Mouse (Mus musculus): ENCODE results near the gene Abraxas1. TPM values are rescaled to one million over a fixed set of nuclear protein-coding genes. Genes with fewer than 3 reads are reported as not detected.

Abraxas1 gene
- polyA plus RNA-seq, 1 experiment from 2014 or later = 33.8 TPM

DNA sequence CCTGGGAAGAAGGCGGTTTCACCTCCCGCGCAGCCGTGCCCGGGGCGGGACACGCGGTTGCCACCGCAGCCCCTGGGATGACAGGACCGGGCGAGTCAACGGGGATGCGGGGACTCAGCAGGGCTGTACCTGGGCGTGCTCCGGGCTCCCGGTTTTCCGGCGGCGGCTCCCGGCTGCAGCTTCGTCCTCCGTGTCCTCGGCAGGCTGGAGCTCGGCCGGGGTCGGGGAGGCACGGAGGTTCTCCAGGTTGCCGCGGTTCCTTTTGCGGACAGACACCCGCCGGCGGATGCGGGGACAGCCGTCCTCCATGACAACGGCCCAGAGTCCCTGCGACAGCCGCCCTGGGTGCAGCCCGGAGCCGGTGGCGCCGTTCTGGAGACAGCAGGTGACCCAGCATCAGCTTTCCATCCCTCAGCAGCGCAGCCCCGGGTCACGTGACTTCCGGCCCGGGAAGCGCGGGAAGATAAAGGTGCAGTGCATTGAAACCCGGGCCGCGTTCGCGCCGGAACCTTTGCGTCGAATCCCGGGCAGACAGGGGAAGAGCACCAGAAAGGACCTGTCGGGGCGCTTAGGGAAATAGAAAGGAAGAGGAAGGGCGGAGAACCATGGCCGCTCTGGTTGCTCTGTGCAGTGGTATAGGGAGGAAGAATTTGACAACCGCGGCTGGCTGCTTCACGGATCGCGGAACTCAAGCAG, 22.5 kb downstream of the Abraxas1 start, which contains the start of the genes Helq and Mrps18c:
TSS of gene Helq (minus strand) at position 434 of the 696 bp plus-strand sequence.
TSS of gene Mrps18c (plus strand) at position 463 of the 696 bp plus-strand sequence.
- peaks cover 32% of the 10 kb centered on the region for H3K36me3 ChIP-seq (ENCODE audit: control insufficient read depth, insufficient read depth, low read length)
- H3K4me1 ChIP-seq (ENCODE audit: control insufficient read depth, insufficient read depth, low read length) = peaks cover 13% of the 10 kb centered on the region
- H3K4me2 ChIP-seq (replicated peaks; ENCODE audit: low read depth, low read length) = peak within 1 kb of the TSS; percentile 95
- H3K9ac ChIP-seq (ENCODE audit: low read depth, low read length) = peak within 1 kb of the TSS; percentile 85
- under 1% methylated on average over 67 of the region's 67 CpGs for WGBS
- H3K4me3 ChIP-seq (ENCODE audit: low read length) = peak within 1 kb of the TSS; percentile 87
- no peaks in the 10 kb centered on the region for H3K9me3 ChIP-seq (ENCODE audit: control insufficient read depth, low read length)
- ATAC-seq (ENCODE audit: low FRiP score, low TSS enrichment) = peak; percentile 97
- no peaks in the 10 kb centered on the region for H3K27me3 ChIP-seq (ENCODE audit: control insufficient read depth, insufficient read depth, low read length)
- H3K27ac ChIP-seq (ENCODE audit: low read depth, low read length) = no peak within 1 kb of the TSS

GRCm38 (mm10) chr5:100794084-100794483, 26.7 kb downstream of the Abraxas1 start:
- Histone ChIP-seq H3K4me2 (replicated peaks; ENCODE audit: low read depth, low read length) (no peak overlapping the region), H3K36me3 (ENCODE audit: control insufficient read depth, insufficient read depth, low read length) (peaks cover 45% of the 10 kb centered on the region), H3K9me3 (ENCODE audit: control insufficient read depth, low read length) (no peaks in the 10 kb centered on the region), H3K4me3 (ENCODE audit: low read length) (no peak overlapping the region), H3K9ac (ENCODE audit: low read depth, low read length) (no peak overlapping the region), H3K27me3 (ENCODE audit: control insufficient read depth, insufficient read depth, low read length) (no peaks in the 10 kb centered on the region), H3K4me1 (ENCODE audit: control insufficient read depth, insufficient read depth, low read length) (peaks cover 10% of the 10 kb centered on the region), H3K27ac (ENCODE audit: low read depth, low read length) (no peak overlapping the region)
- WGBS = 86% methylated on average over 5 of the region's 5 CpGs
- ATAC-seq (ENCODE audit: low FRiP score, low TSS enrichment) = no peak

- Histone ChIP-seq H3K36me3 (ENCODE audit: control insufficient read depth, insufficient read depth, low read length) (peaks cover 57% of the 10 kb centered on the region), H3K9me3 (ENCODE audit: control insufficient read depth, low read length) (no peaks in the 10 kb centered on the region), H3K4me2 (replicated peaks; ENCODE audit: low read depth, low read length) (no peak overlapping the region), H3K9ac (ENCODE audit: low read depth, low read length) (no peak overlapping the region), H3K27me3 (ENCODE audit: control insufficient read depth, insufficient read depth, low read length) (no peaks in the 10 kb centered on the region), H3K4me1 (ENCODE audit: control insufficient read depth, insufficient read depth, low read length) (peaks cover 2% of the 10 kb centered on the region), H3K27ac (ENCODE audit: low read depth, low read length) (no peak overlapping the region), H3K4me3 (ENCODE audit: low read length) (no peak overlapping the region)
- no peak for ATAC-seq (ENCODE audit: low FRiP score, low TSS enrichment)
- WGBS = 86% methylated on average over 7 of the region's 7 CpGs
These were observed 28.5 kb downstream of the Abraxas1 start for GRCm38 (mm10) chr5:100792261-100792660.

GRCm38 (mm10) chr5:100787527-100787926, 33.2 kb downstream of the Abraxas1 start:
- Histone ChIP-seq H3K27me3 (ENCODE audit: control insufficient read depth, insufficient read depth, low read length) (no peaks in the 10 kb centered on the region), H3K9ac (ENCODE audit: low read depth, low read length) (no peak overlapping the region), H3K4me3 (ENCODE audit: low read length) (no peak overlapping the region), H3K36me3 (ENCODE audit: control insufficient read depth, insufficient read depth, low read length) (peaks cover 63% of the 10 kb centered on the region), H3K9me3 (ENCODE audit: control insufficient read depth, low read length) (no peaks in the 10 kb centered on the region), H3K27ac (ENCODE audit: low read depth, low read length) (no peak overlapping the region), H3K4me2 (replicated peaks; ENCODE audit: low read depth, low read length) (no peak overlapping the region), H3K4me1 (ENCODE audit: control insufficient read depth, insufficient read depth, low read length) (no peaks in the 10 kb centered on the region)
- WGBS = 93% methylated on average over 9 of the region's 9 CpGs
- ATAC-seq (ENCODE audit: low FRiP score, low TSS enrichment) = no peak

DNA sequence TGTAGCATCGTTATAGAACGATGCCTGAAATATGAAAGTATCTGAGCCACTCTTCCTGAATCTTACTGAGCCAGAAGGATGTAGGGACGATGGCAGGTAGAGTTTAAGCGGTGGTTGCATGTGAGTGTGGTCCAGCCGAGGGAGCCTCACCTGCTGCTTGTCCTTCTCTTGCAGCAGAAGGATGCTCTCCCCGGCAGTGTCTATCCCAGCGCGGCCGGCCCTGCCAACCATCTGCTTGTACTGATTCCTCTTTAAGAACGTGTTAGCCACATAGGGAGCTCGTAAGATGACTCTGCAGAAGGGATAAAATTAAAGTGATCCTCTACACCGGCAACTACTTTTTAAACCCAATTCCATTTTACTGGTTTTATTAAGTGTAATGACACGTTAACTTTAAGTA, 41.8 kb downstream of the Abraxas1 start:
- Histone ChIP-seq H3K9ac (ENCODE audit: low read depth, low read length) (no peak overlapping the region), H3K27me3 (ENCODE audit: control insufficient read depth, insufficient read depth, low read length) (no peaks in the 10 kb centered on the region), H3K4me1 (ENCODE audit: control insufficient read depth, insufficient read depth, low read length) (no peaks in the 10 kb centered on the region), H3K9me3 (ENCODE audit: control insufficient read depth, low read length) (no peaks in the 10 kb centered on the region), H3K36me3 (ENCODE audit: control insufficient read depth, insufficient read depth, low read length) (peaks cover 58% of the 10 kb centered on the region), H3K4me2 (replicated peaks; ENCODE audit: low read depth, low read length) (no peak overlapping the region), H3K4me3 (ENCODE audit: low read length) (no peak overlapping the region), H3K27ac (ENCODE audit: low read depth, low read length) (no peak overlapping the region)
- WGBS = 97% methylated on average over 13 of the region's 13 CpGs
- ATAC-seq (ENCODE audit: low FRiP score, low TSS enrichment) = no peak

DNA sequence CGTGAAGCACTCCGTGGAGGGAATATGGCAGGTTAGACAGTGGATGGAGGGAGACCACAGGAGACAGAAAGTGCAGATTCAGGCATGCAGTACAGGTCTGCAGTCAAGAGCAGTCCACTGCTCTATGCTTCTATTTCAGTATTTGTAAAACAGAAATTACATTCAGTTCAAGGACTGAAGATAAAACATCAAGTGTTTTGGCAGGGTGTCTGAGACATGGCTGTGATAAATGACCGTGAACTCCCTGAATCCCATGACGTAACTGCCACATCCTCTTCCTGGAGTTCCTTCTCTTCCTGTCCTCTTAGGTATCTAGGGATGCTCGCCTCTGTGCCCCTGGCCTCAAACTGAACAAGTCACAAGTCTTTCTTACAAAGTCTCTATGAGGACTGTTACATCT, 43.9 kb downstream of the Abraxas1 start:
- no peak overlapping the region for H3K9ac ChIP-seq (ENCODE audit: low read depth, low read length)
- H3K4me3 ChIP-seq (ENCODE audit: low read length) = no peak overlapping the region
- H3K4me1 ChIP-seq (ENCODE audit: control insufficient read depth, insufficient read depth, low read length) = no peaks in the 10 kb centered on the region
- H3K36me3 ChIP-seq (ENCODE audit: control insufficient read depth, insufficient read depth, low read length) = peaks cover 64% of the 10 kb centered on the region
- no peak overlapping the region for H3K27ac ChIP-seq (ENCODE audit: low read depth, low read length)
- ATAC-seq (ENCODE audit: low FRiP score, low TSS enrichment) = no peak
- H3K4me2 ChIP-seq (replicated peaks; ENCODE audit: low read depth, low read length) = no peak overlapping the region
- no peaks in the 10 kb centered on the region for H3K27me3 ChIP-seq (ENCODE audit: control insufficient read depth, insufficient read depth, low read length)
- no peaks in the 10 kb centered on the region for H3K9me3 ChIP-seq (ENCODE audit: control insufficient read depth, low read length)
- WGBS = 85% methylated on average over 5 of the region's 5 CpGs

GRCm38 (mm10) chr5:100775778-100776404, 44.9 kb downstream of the Abraxas1 start:
- H3K27me3 ChIP-seq (ENCODE audit: control insufficient read depth, insufficient read depth, low read length) = no peaks in the 10 kb centered on the region
- H3K36me3 ChIP-seq (ENCODE audit: control insufficient read depth, insufficient read depth, low read length) = peaks cover 67% of the 10 kb centered on the region
- no peak overlapping the region for H3K27ac ChIP-seq (ENCODE audit: low read depth, low read length)
- 92% methylated on average over 13 of the region's 13 CpGs for WGBS
- no peak overlapping the region for H3K4me2 ChIP-seq (replicated peaks; ENCODE audit: low read depth, low read length)
- no peaks in the 10 kb centered on the region for H3K9me3 ChIP-seq (ENCODE audit: control insufficient read depth, low read length)
- no peaks in the 10 kb centered on the region for H3K4me1 ChIP-seq (ENCODE audit: control insufficient read depth, insufficient read depth, low read length)
- no peak overlapping the region for H3K9ac ChIP-seq (ENCODE audit: low read depth, low read length)
- ATAC-seq (ENCODE audit: low FRiP score, low TSS enrichment) = no peak
- no peak overlapping the region for H3K4me3 ChIP-seq (ENCODE audit: low read length)

DNA sequence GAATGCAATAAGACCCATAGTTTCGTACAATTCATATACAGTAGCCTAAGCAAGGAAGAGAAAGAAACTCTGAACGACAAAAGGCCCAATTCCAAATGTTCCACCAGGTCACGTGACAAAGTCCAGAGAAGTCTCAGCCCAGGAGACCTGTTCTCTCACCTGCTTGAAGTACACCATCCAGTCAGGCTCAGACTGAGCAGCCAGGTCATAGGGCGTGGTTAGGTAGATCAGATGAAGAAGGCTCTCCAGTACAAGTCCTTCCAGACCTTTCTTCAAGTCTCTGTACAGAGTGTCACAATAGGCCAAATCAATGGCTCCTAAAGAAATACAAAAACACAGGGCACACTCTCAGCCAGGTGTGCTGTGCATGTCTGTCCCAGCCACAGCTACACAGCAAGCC, 49.2 kb downstream of the Abraxas1 start:
- Histone ChIP-seq H3K9ac (ENCODE audit: low read depth, low read length) (no peak overlapping the region), H3K4me1 (ENCODE audit: control insufficient read depth, insufficient read depth, low read length) (no peaks in the 10 kb centered on the region), H3K36me3 (ENCODE audit: control insufficient read depth, insufficient read depth, low read length) (peaks cover 66% of the 10 kb centered on the region), H3K4me2 (replicated peaks; ENCODE audit: low read depth, low read length) (no peak overlapping the region), H3K27me3 (ENCODE audit: control insufficient read depth, insufficient read depth, low read length) (no peaks in the 10 kb centered on the region), H3K9me3 (ENCODE audit: control insufficient read depth, low read length) (no peaks in the 10 kb centered on the region), H3K27ac (ENCODE audit: low read depth, low read length) (no peak overlapping the region), H3K4me3 (ENCODE audit: low read length) (no peak overlapping the region)
- 94% methylated on average over 4 of the region's 4 CpGs for WGBS
- no peak for ATAC-seq (ENCODE audit: low FRiP score, low TSS enrichment)

DNA sequence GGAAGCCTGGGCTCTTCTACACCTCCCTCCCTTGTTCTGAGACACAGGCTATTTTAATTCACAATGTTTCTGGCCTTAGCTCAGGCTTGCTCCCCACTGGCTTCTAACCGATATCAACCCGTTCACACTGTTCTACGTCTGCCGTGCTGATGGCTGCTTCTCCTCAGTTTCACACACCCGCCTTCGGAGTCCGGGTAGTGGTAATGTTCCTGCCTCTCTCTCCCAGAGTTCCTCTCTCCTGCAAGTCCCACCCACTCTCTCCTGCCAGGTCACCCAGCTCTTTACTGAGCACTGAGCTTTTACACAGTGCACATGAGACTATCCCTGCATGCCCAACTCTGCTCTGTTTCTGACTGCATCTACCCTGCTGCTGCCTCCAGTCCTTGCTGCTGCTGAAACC, 54.7 kb downstream of the Abraxas1 start:
- H3K9ac ChIP-seq (ENCODE audit: low read depth, low read length) = no peak overlapping the region
- no peaks in the 10 kb centered on the region for H3K27me3 ChIP-seq (ENCODE audit: control insufficient read depth, insufficient read depth, low read length)
- peaks cover 76% of the 10 kb centered on the region for H3K36me3 ChIP-seq (ENCODE audit: control insufficient read depth, insufficient read depth, low read length)
- H3K4me1 ChIP-seq (ENCODE audit: control insufficient read depth, insufficient read depth, low read length) = no peaks in the 10 kb centered on the region
- 94% methylated on average over 7 of the region's 7 CpGs for WGBS
- no peak overlapping the region for H3K4me3 ChIP-seq (ENCODE audit: low read length)
- no peak overlapping the region for H3K27ac ChIP-seq (ENCODE audit: low read depth, low read length)
- no peak overlapping the region for H3K4me2 ChIP-seq (replicated peaks; ENCODE audit: low read depth, low read length)
- H3K9me3 ChIP-seq (ENCODE audit: control insufficient read depth, low read length) = no peaks in the 10 kb centered on the region
- no peak for ATAC-seq (ENCODE audit: low FRiP score, low TSS enrichment)

All from kidney, embryonic 14.5 days (tissue).